Mouse (Mus musculus): ENCODE results near the gene Cntrl.

Cntrl gene

GRCm38 (mm10) chr2:35218736-35219135 lies 109.4 kb downstream of the Cntrl start:
- DNase-seq (ENCODE audit: low spot score in 2 of 2), result no peak

DNA sequence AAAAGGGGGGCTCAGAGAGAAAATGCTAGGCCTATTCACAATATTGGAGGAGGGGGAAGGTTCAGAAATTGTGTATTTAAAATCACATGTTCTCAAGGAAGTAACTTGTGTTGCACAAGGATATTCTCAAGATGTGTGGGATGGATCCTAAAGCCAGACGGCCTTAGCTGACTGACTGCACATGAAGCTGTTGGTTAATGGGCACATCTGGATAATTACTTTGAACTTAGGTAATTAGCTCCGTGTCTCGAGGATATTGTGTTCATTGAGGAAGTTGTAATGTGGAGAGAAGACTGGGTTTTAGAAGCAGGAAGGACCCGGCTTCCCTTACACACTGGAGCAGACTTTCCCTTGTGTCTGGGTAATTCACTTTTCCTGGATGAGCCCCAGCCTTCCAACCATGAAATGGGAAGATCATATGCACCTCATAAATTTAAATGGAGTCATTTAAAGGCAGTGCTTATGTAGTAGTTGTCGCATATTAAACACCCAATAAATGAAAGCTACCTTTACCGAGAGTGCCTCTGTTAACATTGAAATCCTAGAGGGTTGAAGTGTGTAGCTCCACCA lies 113.6 kb downstream of the Cntrl start:
- DNase-seq (ENCODE audit: low spot score in 2 of 2), result no peak

DNA sequence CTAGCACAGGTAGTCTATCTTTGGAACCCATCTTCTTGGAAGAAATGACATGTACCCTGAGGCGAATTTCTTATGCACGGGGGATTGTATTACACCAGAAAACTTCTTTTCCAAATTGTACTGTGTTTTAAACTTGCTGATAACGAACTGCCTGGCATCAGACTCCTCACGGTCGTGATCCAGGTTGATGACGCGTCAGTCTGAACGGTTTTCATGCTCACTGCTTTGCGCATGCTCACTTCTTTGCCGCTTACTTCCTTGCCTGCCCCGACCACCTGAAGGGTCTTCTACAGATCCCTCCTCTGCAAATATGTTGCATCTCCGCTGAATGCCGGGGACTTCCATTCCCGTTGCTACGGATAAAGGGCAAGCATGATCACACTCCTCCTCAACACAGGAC lies 115.0 kb downstream of the Cntrl start:
- DNase-seq (ENCODE audit: low spot score in 2 of 2), result no peak

GRCm38 (mm10) chr2:35228145-35228544 lies 118.9 kb downstream of the Cntrl start:
- no peak for DNase-seq (ENCODE audit: low spot score in 2 of 2)
